Mouse (Mus musculus) neural tube, embryonic 15.5 days (tissue): ENCODE data around the gene Hfm1. TPM values are rescaled to one million over a fixed set of nuclear protein-coding genes. Genes with fewer than 3 reads are reported as not detected.

Experiments used
- ATAC-seq: fragments of 200-750 bp; cut with Nextera tagmentation; 2 replicates; pipeline ENCODE4 v1.8.0; 2017; ENCODE audit warnings: mild to moderate bottlenecking, moderate TSS enrichment, moderate library complexity; ENCODE audit not compliant: low FRiP score
- H3K27ac ChIP-seq: fragments of 300-500 bp; sonication (generic); replicated peaks from 2 replicates; pipeline ENCODE4 v1.5.1; 2015; ENCODE audit warnings: mild to moderate bottlenecking, inconsistent platforms
- H3K27me3 ChIP-seq: fragments of 300-500 bp; sonication (generic); replicated peaks from 2 replicates; pipeline ENCODE4 v1.6.1; 2015; ENCODE audit warnings: inconsistent platforms
- H3K36me3 ChIP-seq: fragments of 300-500 bp; sonication (generic); 2 replicates; pipeline ENCODE4 v1.6.1; 2015; ENCODE audit warnings: inconsistent platforms
- H3K4me1 ChIP-seq: fragments of 300-500 bp; sonication (generic); 2 replicates; pipeline ENCODE4 v1.6.1; 2015; ENCODE audit warnings: inconsistent platforms
- H3K4me2 ChIP-seq: fragments of 300-500 bp; sonication (generic); 2 replicates; pipeline ENCODE4 v1.6.1; 2015; ENCODE audit warnings: inconsistent platforms, mild to moderate bottlenecking, moderate library complexity
- H3K4me3 ChIP-seq: fragments of 300-500 bp; sonication (generic); replicated peaks from 2 replicates; pipeline ENCODE4 v1.5.1; 2015; ENCODE audit warnings: mild to moderate bottlenecking, inconsistent platforms
- H3K9ac ChIP-seq: fragments of 300-500 bp; sonication (generic); replicated peaks from 2 replicates; pipeline ENCODE4 v1.6.1; 2015; ENCODE audit warnings: mild to moderate bottlenecking, inconsistent platforms
- H3K9me3 ChIP-seq: fragments of 300-500 bp; sonication (generic); replicated peaks from 2 replicates; pipeline ENCODE4 v1.6.1; 2016; ENCODE audit warnings: inconsistent platforms
- WGBS: fragments of 180-500 bp; shearing (Covaris S2); methylation state at CpG from one replicate; pipeline ENCODE4 v1.1.7; 2015; ENCODE audit warnings: mixed read lengths; 5-methylcytosine and 5-hydroxymethylcytosine counted together
- polyA plus RNA-seq: library from polyadenylated mRNA; unstranded; fragments of >200 nt; fragmentation: Nextera tagmentation; extraction: Ambion mirVana; gene quantifications from 2 replicates; pipeline ENCODE4 v1.2.1, GENCODE M21; 2015

The Hfm1 gene
- polyA plus RNA-seq, 1 experiment from 2014 or later, result 6.8 TPM

DNA sequence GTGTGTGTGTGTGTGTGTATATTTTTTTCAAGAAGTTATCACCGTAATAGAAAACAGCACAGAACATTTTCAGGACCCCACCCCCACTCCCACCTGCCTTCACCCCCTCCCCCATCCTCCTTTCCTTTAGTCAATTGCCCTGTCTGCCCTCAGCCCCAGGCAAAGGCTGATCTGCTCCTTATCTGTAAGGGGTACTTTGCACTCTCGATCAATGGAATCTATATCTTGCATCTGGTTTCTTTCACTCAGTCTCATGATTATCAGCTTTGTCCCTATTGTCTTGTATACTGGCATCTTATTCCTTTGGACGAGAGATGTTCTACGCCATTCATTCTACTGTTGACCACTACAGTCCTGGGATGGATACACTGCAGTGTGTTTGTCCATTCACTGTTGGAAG, 1.9 kb upstream of the Hfm1 start:
- H3K4me1 ChIP-seq, result peaks cover 12% of the 10 kb centered on the region
- no peak for ATAC-seq
- no peak overlapping the region for H3K9ac ChIP-seq
- no peaks in the 10 kb centered on the region for H3K27me3 ChIP-seq
- no peak overlapping the region for H3K4me2 ChIP-seq
- H3K36me3 ChIP-seq, result no peaks in the 10 kb centered on the region
- H3K9me3 ChIP-seq, result no peaks in the 10 kb centered on the region
- no peak overlapping the region for H3K4me3 ChIP-seq
- WGBS, result 85% methylated on average over 4 of the region's 4 CpGs
- H3K27ac ChIP-seq, result no peak overlapping the region

DNA sequence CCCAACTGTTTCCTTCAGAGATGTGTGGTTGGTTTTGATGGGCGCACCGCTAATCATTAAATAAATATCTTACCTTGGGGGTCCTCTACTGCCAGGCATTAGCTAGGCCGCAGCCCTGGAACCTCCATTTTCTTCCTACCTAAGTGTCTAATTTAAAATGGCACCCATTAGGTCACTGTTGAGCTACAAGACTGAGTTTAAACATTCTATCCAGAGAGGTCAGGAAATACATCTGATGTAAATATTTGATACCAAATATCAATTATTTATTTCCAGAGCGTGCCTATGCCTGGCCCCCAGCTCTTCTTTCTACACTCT, 207 bp upstream of the Hfm1 start:
- Histone ChIP-seq H3K4me2 (peak overlapping the region; percentile 68), H3K36me3 (no peaks in the 10 kb centered on the region), H3K27me3 (no peaks in the 10 kb centered on the region), H3K9ac (peak overlapping the region; percentile 57), H3K27ac (peak overlapping the region; percentile 85), H3K4me1 (peaks cover 12% of the 10 kb centered on the region), H3K9me3 (no peaks in the 10 kb centered on the region), H3K4me3 (peak overlapping the region; percentile 53)
- ATAC-seq, result no peak
- 23% methylated on average over 4 of the region's 4 CpGs for WGBS

DNA sequence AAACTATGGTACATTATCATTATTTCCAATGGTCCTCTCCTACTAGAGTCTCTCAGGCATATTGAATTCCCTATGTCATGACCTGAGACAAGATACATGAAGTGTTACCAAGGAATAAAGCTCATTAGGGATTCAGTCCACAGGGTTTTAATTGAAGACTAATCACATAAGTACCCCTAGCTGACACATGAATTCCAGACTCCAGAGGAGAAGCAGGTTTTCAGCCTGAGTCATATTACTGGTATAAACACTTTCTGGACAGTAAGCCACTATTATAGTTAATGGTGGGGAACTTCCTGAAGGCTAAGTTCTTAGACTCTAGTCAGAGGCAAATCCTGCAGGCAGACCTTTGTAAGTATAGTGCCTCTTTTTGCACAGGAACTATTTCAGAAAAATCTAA, 6.8 kb downstream of the Hfm1 start:
- Histone ChIP-seq H3K9ac (no peak overlapping the region), H3K27me3 (no peaks in the 10 kb centered on the region), H3K4me1 (no peaks in the 10 kb centered on the region), H3K36me3 (no peaks in the 10 kb centered on the region), H3K9me3 (no peaks in the 10 kb centered on the region), H3K4me3 (no peak overlapping the region), H3K27ac (no peak overlapping the region), H3K4me2 (no peak overlapping the region)
- ATAC-seq, result no peak

DNA sequence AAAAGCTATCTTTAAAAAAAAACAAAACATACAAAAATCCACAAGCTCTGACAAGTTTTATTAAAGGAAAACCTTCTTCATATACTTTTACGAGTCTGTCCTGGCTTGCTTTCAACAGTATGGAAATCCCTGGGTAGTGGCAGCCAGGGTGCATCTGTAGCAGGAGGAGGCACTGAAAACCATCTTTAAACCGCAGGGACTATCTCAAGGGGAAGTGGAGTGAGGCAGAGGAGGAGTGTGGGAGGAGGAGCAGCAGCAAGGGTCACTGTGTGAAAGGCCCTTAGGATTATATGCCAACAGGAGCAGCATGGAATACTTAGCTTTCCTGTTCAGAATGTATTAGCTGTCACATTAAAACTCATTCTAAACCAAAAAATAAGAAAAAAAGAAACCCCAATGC, 29.2 kb downstream of the Hfm1 start:
- no peak for ATAC-seq
- H3K4me2 ChIP-seq, result no peak overlapping the region
- WGBS, result 76% methylated on average over 2 of the region's 2 CpGs
- no peak overlapping the region for H3K27ac ChIP-seq
- H3K4me1 ChIP-seq, result no peaks in the 10 kb centered on the region
- H3K9me3 ChIP-seq, result no peaks in the 10 kb centered on the region
- H3K36me3 ChIP-seq, result no peaks in the 10 kb centered on the region; the same call in 1 of the 2 replicates
- H3K27me3 ChIP-seq, result no peaks in the 10 kb centered on the region
- H3K4me3 ChIP-seq, result no peak overlapping the region
- H3K9ac ChIP-seq, result no peak overlapping the region

DNA sequence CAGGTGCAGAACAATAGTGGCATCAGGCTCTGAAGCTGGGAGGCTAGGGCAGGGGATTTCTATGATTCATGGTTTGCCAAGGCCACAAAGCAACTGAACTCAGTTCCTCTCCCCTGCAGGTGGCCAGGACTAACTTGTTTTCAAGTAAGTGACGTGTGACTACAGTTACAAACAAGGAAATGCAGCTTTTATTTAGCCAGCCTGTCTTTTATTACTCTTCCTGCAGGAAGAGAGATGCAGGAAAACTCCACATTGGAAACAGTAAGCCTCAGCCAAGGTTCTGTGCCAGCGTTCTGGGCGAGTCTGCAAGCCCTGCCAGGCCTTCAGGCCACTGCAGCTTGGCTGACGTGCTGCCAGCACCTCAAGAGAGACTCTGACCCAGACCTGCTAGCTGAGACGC, 34.3 kb downstream of the Hfm1 start:
- Histone ChIP-seq H3K4me2 (no peak overlapping the region), H3K9me3 (no peaks in the 10 kb centered on the region), H3K27me3 (no peaks in the 10 kb centered on the region), H3K36me3 (no peaks in the 10 kb centered on the region), H3K9ac (no peak overlapping the region), H3K4me1 (no peaks in the 10 kb centered on the region), H3K27ac (no peak overlapping the region), H3K4me3 (no peak overlapping the region)
- ATAC-seq, result no peak
- 13% methylated on average over 5 of the region's 5 CpGs for WGBS

- WGBS, result 50% methylated on average over 1 of the region's 1 CpGs
- Histone ChIP-seq H3K9ac (no peak overlapping the region), H3K4me2 (no peak overlapping the region), H3K9me3 (no peaks in the 10 kb centered on the region), H3K36me3 (no peaks in the 10 kb centered on the region), H3K27me3 (no peaks in the 10 kb centered on the region), H3K27ac (no peak overlapping the region), H3K4me1 (no peaks in the 10 kb centered on the region), H3K4me3 (no peak overlapping the region)
- no peak for ATAC-seq
Observed at GRCm38 (mm10) chr5:106887303-106888071, 38.6 kb downstream of the Hfm1 start.

- H3K4me2 ChIP-seq, result no peak overlapping the region
- no peaks in the 10 kb centered on the region for H3K9me3 ChIP-seq
- H3K36me3 ChIP-seq, result no peaks in the 10 kb centered on the region
- 85% methylated on average over 4 of the region's 4 CpGs for WGBS
- no peak for ATAC-seq
- no peak overlapping the region for H3K9ac ChIP-seq
- no peaks in the 10 kb centered on the region for H3K4me1 ChIP-seq
- H3K27ac ChIP-seq, result no peak overlapping the region
- no peaks in the 10 kb centered on the region for H3K27me3 ChIP-seq
- H3K4me3 ChIP-seq, result no peak overlapping the region
Observed at GRCm38 (mm10) chr5:106885517-106885916, 40.6 kb downstream of the Hfm1 start.

DNA sequence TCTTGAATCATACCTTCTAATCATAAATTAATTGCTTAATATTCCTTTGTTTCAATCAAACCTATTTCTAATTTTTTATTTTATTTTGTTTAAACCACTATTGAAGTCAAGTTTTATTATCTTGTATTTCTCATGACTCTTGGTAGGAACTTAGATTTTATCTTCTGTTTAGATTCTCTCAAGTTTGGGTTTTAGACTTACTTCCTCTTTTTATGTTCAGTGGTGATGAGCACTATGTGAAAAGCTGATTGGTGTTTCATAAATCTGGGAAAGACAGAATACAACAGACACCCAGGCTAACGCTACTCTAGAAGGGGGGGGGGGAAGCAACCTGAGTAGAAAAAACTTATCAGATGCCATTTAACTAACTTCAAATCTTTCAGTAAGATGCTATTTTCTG, 49.7 kb downstream of the Hfm1 start:
- Histone ChIP-seq H3K4me1 (no peaks in the 10 kb centered on the region), H3K36me3 (no peaks in the 10 kb centered on the region), H3K4me3 (no peak overlapping the region), H3K9ac (no peak overlapping the region), H3K4me2 (no peak overlapping the region), H3K27ac (no peak overlapping the region), H3K27me3 (no peaks in the 10 kb centered on the region), H3K9me3 (no peaks in the 10 kb centered on the region)
- WGBS, result 92% methylated on average over 1 of the region's 1 CpGs
- no peak for ATAC-seq

DNA sequence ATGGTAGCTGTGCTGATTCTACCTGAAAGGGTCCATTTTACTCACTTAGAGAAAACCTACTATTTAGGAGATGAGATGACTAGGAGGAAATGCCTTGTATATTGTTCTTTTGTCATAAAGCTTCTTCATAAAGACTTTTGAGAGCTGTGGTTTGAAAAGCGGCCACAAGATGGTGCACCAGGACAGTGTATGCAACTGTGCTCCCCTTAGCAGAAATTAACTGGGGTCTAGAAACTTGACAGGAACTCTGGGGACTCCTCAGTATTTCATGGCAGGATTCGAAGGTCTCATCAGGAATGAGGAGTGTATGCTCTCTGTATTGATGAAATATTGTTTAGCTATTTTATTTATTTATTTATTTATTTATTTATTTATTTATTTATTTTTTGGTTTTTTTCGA, 65.7 kb downstream of the Hfm1 start:
- Histone ChIP-seq H3K9ac (no peak overlapping the region), H3K4me3 (no peak overlapping the region), H3K36me3 (no peaks in the 10 kb centered on the region), H3K4me2 (no peak overlapping the region), H3K27me3 (no peaks in the 10 kb centered on the region), H3K9me3 (no peaks in the 10 kb centered on the region), H3K4me1 (no peaks in the 10 kb centered on the region), H3K27ac (no peak overlapping the region)
- WGBS, result 39% methylated on average over 3 of the region's 3 CpGs
- peak; percentile 66; the same call in 1 of the 2 replicates for ATAC-seq

- no peaks in the 10 kb centered on the region for H3K27me3 ChIP-seq
- H3K36me3 ChIP-seq, result 0 out of 2 replicates have a peak, but pooled peaks cover 5% of the 10 kb centered on the region
- H3K9ac ChIP-seq, result no peak overlapping the region
- H3K27ac ChIP-seq, result no peak overlapping the region
- H3K4me2 ChIP-seq, result no peak overlapping the region
- no peak overlapping the region for H3K4me3 ChIP-seq
- 93% methylated on average over 3 of the region's 3 CpGs for WGBS
- ATAC-seq, result no peak
- H3K9me3 ChIP-seq, result no peaks in the 10 kb centered on the region
- H3K4me1 ChIP-seq, result no peaks in the 10 kb centered on the region
Observed at GRCm38 (mm10) chr5:106853284-106853683, 72.8 kb downstream of the Hfm1 start.

- no peaks in the 10 kb centered on the region for H3K4me1 ChIP-seq
- no peaks in the 10 kb centered on the region for H3K9me3 ChIP-seq
- H3K4me3 ChIP-seq, result no peak overlapping the region
- H3K4me2 ChIP-seq, result no peak overlapping the region
- no peaks in the 10 kb centered on the region for H3K27me3 ChIP-seq
- ATAC-seq, result no peak
- H3K27ac ChIP-seq, result no peak overlapping the region
- H3K9ac ChIP-seq, result no peak overlapping the region
- 0 out of 2 replicates have a peak, but pooled peaks cover 3% of the 10 kb centered on the region for H3K36me3 ChIP-seq
Observed at GRCm38 (mm10) chr5:106847045-106847444, 79.1 kb downstream of the Hfm1 start.

- Histone ChIP-seq H3K27ac (no peak overlapping the region), H3K36me3 (0 out of 2 replicates have a peak, but pooled peaks cover 3% of the 10 kb centered on the region), H3K4me2 (no peak overlapping the region), H3K27me3 (no peaks in the 10 kb centered on the region), H3K4me1 (no peaks in the 10 kb centered on the region), H3K9ac (no peak overlapping the region), H3K9me3 (no peaks in the 10 kb centered on the region), H3K4me3 (no peak overlapping the region)
- WGBS, result 88% methylated on average over 2 of the region's 2 CpGs
- ATAC-seq, result no peak
Observed at GRCm38 (mm10) chr5:106843906-106844305, 82.2 kb downstream of the Hfm1 start.
